Mouse (Mus musculus): ENCODE data around the gene Napepld. TPM values are rescaled to one million over a fixed set of nuclear protein-coding genes. Genes with fewer than 3 reads are reported as not detected.
"Not testable (repeated sequence)": the region's sequence is repeated elsewhere in the genome, so short reads cannot be mapped to it uniquely, and the experiment has no call there.

Gene Napepld
- polyA plus RNA-seq, 1 experiment from 2014 or later, result 6.0 TPM

GRCm38 (mm10) chr5:21702873-21703475 lies 1.8 kb upstream of the Napepld start:
- H3K27ac ChIP-seq, result no peak overlapping the region
- peaks cover 6% of the 10 kb centered on the region for H3K4me1 ChIP-seq
- no peak overlapping the region for H3K4me3 ChIP-seq (replicated peaks)
- 78% methylated on average over 6 of the region's 6 CpGs for WGBS
- H3K27me3 ChIP-seq, result no peaks in the 10 kb centered on the region
- no peaks in the 10 kb centered on the region for H3K36me3 ChIP-seq
- no peak for ATAC-seq (replicated peaks; ENCODE audit: low FRiP score)
- no peak overlapping the region for H3K4me2 ChIP-seq
- 0 out of 2 replicates have a peak, but pooled peaks cover 2% of the 10 kb centered on the region for H3K9me3 ChIP-seq (replicated peaks)
- no peak overlapping the region for H3K9ac ChIP-seq

- Histone ChIP-seq H3K9ac (peak overlapping the region; percentile 60; the same call in 1 of the 2 replicates), H3K4me3 (replicated peaks) (peak overlapping the region; percentile 55), H3K27ac (peak overlapping the region; percentile 92), H3K4me2 (peak overlapping the region; percentile 77), H3K36me3 (no peaks in the 10 kb centered on the region), H3K9me3 (replicated peaks) (0 out of 2 replicates have a peak, but pooled peaks cover 2% of the 10 kb centered on the region), H3K4me1 (peaks cover 6% of the 10 kb centered on the region), H3K27me3 (no peaks in the 10 kb centered on the region)
- no peak for ATAC-seq (replicated peaks; ENCODE audit: low FRiP score)
- 56% methylated on average over 2 of the region's 2 CpGs for WGBS
Measured at GRCm38 (mm10) chr5:21702009-21702364, 791 bp upstream of the Napepld start.

GRCm38 (mm10) chr5:21700934-21701333 lies 262 bp downstream of the Napepld start:
- H3K36me3 ChIP-seq, result no peaks in the 10 kb centered on the region
- no peak; the same call in none of the 2 replicates for ATAC-seq (replicated peaks; ENCODE audit: low FRiP score)
- H3K4me1 ChIP-seq, result peaks cover 10% of the 10 kb centered on the region
- H3K9ac ChIP-seq, result peak overlapping the region; percentile 48
- peak overlapping the region; percentile 55 for H3K4me3 ChIP-seq (replicated peaks)
- no peaks in the 10 kb centered on the region for H3K27me3 ChIP-seq
- peak overlapping the region; percentile 77 for H3K4me2 ChIP-seq
- H3K27ac ChIP-seq, result peak overlapping the region; percentile 82
- WGBS, result 0% methylated on average over 22 of the region's 22 CpGs
- 0 out of 2 replicates have a peak, but pooled peaks cover under 1% of the 10 kb centered on the region for H3K9me3 ChIP-seq (replicated peaks)

GRCm38 (mm10) chr5:21700272-21700821 lies 849 bp downstream of the Napepld start:
- H3K4me2 ChIP-seq, result peak overlapping the region; percentile 77
- no peak for ATAC-seq (replicated peaks; ENCODE audit: low FRiP score)
- H3K9ac ChIP-seq, result peak overlapping the region; percentile 48
- H3K4me3 ChIP-seq (replicated peaks), result peak overlapping the region; percentile 55
- H3K27ac ChIP-seq, result peak overlapping the region; percentile 82; the same call in 1 of the 2 replicates
- 14% methylated on average over 10 of the region's 10 CpGs for WGBS
- H3K9me3 ChIP-seq (replicated peaks), result no peaks in the 10 kb centered on the region
- no peaks in the 10 kb centered on the region for H3K36me3 ChIP-seq
- H3K27me3 ChIP-seq, result no peaks in the 10 kb centered on the region
- peaks cover 10% of the 10 kb centered on the region for H3K4me1 ChIP-seq

GRCm38 (mm10) chr5:21699555-21699954 lies 1.6 kb downstream of the Napepld start:
- Histone ChIP-seq H3K4me1 (peaks cover 10% of the 10 kb centered on the region), H3K4me2 (peak overlapping the region; percentile 43), H3K4me3 (replicated peaks) (peak overlapping the region; percentile 11; the same call in 1 of the 2 replicates)
- 71% methylated on average over 3 of the region's 3 CpGs for WGBS
- not testable (repeated sequence) for H3K27ac ChIP-seq; H3K9me3 ChIP-seq (replicated peaks); H3K36me3 ChIP-seq; H3K27me3 ChIP-seq; ATAC-seq (replicated peaks; ENCODE audit: low FRiP score); H3K9ac ChIP-seq

- no peaks in the 10 kb centered on the region for H3K27me3 ChIP-seq
- H3K36me3 ChIP-seq, result no peaks in the 10 kb centered on the region
- H3K9me3 ChIP-seq (replicated peaks), result no peaks in the 10 kb centered on the region
- 89% methylated on average over 3 of the region's 3 CpGs for WGBS
- ATAC-seq (replicated peaks; ENCODE audit: low FRiP score), result no peak
- no peak overlapping the region for H3K9ac ChIP-seq
- H3K4me2 ChIP-seq, result no peak overlapping the region
- no peak overlapping the region for H3K4me3 ChIP-seq (replicated peaks)
- no peak overlapping the region for H3K27ac ChIP-seq
- peaks cover 13% of the 10 kb centered on the region for H3K4me1 ChIP-seq
Measured at GRCm38 (mm10) chr5:21694854-21695490, 6.2 kb downstream of the Napepld start.

GRCm38 (mm10) chr5:21693372-21693870 lies 7.8 kb downstream of the Napepld start:
- Histone ChIP-seq H3K9ac (no peak overlapping the region), H3K27ac (no peak overlapping the region), H3K4me2 (no peak overlapping the region), H3K4me1 (peaks cover 10% of the 10 kb centered on the region; the same call in 1 of the 2 replicates), H3K4me3 (replicated peaks) (no peak overlapping the region), H3K27me3 (no peaks in the 10 kb centered on the region), H3K9me3 (replicated peaks) (no peaks in the 10 kb centered on the region), H3K36me3 (no peaks in the 10 kb centered on the region)
- peak; percentile 69; the same call in 1 of the 2 replicates for ATAC-seq (replicated peaks; ENCODE audit: low FRiP score)
- WGBS, result 37% methylated on average over 3 of the region's 3 CpGs

- 87% methylated on average over 5 of the region's 5 CpGs for WGBS
- no peaks in the 10 kb centered on the region for H3K36me3 ChIP-seq
- H3K4me3 ChIP-seq (replicated peaks), result no peak overlapping the region
- H3K9me3 ChIP-seq (replicated peaks), result no peaks in the 10 kb centered on the region
- peaks cover 10% of the 10 kb centered on the region; the same call in 1 of the 2 replicates for H3K4me1 ChIP-seq
- H3K9ac ChIP-seq, result no peak overlapping the region
- no peak overlapping the region for H3K4me2 ChIP-seq
- no peak for ATAC-seq (replicated peaks; ENCODE audit: low FRiP score)
- no peaks in the 10 kb centered on the region for H3K27me3 ChIP-seq
- H3K27ac ChIP-seq, result no peak overlapping the region
Measured at GRCm38 (mm10) chr5:21692230-21692629, 9.0 kb downstream of the Napepld start.

- Histone ChIP-seq H3K27me3 (no peaks in the 10 kb centered on the region), H3K4me3 (replicated peaks) (no peak overlapping the region), H3K27ac (no peak overlapping the region), H3K4me1 (no peaks in the 10 kb centered on the region), H3K36me3 (peaks cover 24% of the 10 kb centered on the region; the same call in 1 of the 2 replicates), H3K4me2 (no peak overlapping the region), H3K9me3 (replicated peaks) (no peaks in the 10 kb centered on the region; the same call in 1 of the 2 replicates), H3K9ac (no peak overlapping the region)
- ATAC-seq (replicated peaks; ENCODE audit: low FRiP score), result no peak
- WGBS, result 74% methylated on average over 4 of the region's 4 CpGs
Measured at GRCm38 (mm10) chr5:21687042-21687441, 14.2 kb downstream of the Napepld start.

GRCm38 (mm10) chr5:21685001-21685400 lies 16.2 kb downstream of the Napepld start:
- 80% methylated on average over 10 of the region's 10 CpGs for WGBS
- H3K4me2 ChIP-seq, result no peak overlapping the region
- H3K4me1 ChIP-seq, result peaks cover 4% of the 10 kb centered on the region
- no peaks in the 10 kb centered on the region; the same call in 1 of the 2 replicates for H3K9me3 ChIP-seq (replicated peaks)
- no peak for ATAC-seq (replicated peaks; ENCODE audit: low FRiP score)
- no peak overlapping the region for H3K4me3 ChIP-seq (replicated peaks)
- H3K27ac ChIP-seq, result no peak overlapping the region
- no peak overlapping the region for H3K9ac ChIP-seq
- H3K27me3 ChIP-seq, result no peaks in the 10 kb centered on the region
- H3K36me3 ChIP-seq, result peaks cover 24% of the 10 kb centered on the region; the same call in 1 of the 2 replicates

- Histone ChIP-seq H3K4me2 (no peak overlapping the region), H3K27me3 (no peaks in the 10 kb centered on the region), H3K36me3 (peaks cover 24% of the 10 kb centered on the region; the same call in 1 of the 2 replicates), H3K27ac (no peak overlapping the region), H3K4me1 (peaks cover 10% of the 10 kb centered on the region), H3K9me3 (replicated peaks) (no peaks in the 10 kb centered on the region; the same call in 1 of the 2 replicates), H3K9ac (no peak overlapping the region), H3K4me3 (replicated peaks) (no peak overlapping the region)
- 93% methylated on average over 9 of the region's 9 CpGs for WGBS
- no peak for ATAC-seq (replicated peaks; ENCODE audit: low FRiP score)
Measured at GRCm38 (mm10) chr5:21683811-21684210, 17.4 kb downstream of the Napepld start.

- 85% methylated on average over 5 of the region's 5 CpGs for WGBS
- Histone ChIP-seq H3K9ac (no peak overlapping the region), H3K27ac (peak overlapping the region; percentile 29; the same call in 1 of the 2 replicates), H3K4me1 (peaks cover 10% of the 10 kb centered on the region), H3K4me2 (no peak overlapping the region), H3K27me3 (no peaks in the 10 kb centered on the region), H3K36me3 (peaks cover 28% of the 10 kb centered on the region; the same call in 1 of the 2 replicates), H3K9me3 (replicated peaks) (no peaks in the 10 kb centered on the region; the same call in 1 of the 2 replicates), H3K4me3 (replicated peaks) (no peak overlapping the region)
- ATAC-seq (replicated peaks; ENCODE audit: low FRiP score), result no peak
Measured at GRCm38 (mm10) chr5:21680940-21681339, 20.3 kb downstream of the Napepld start.
